Mouse (Mus musculus) C3H10T1/2 (cell line): ENCODE measurements around the gene Olfr99. TPM values are rescaled to one million over a fixed set of nuclear protein-coding genes. Genes with fewer than 3 reads are reported as not detected.

Source experiments
- polyA plus RNA-seq, 2 experiments: library from polyadenylated mRNA; unstranded; fragments of >200 nt; fragmentation: generic; extraction: Trizol; gene quantifications; one replicate each; pipeline ENCODE4 v1.2.1; 2012; ENCODE audit warnings: missing spikeins in 2 of 2

Gene Olfr99
- polyA plus RNA-seq: not detected

DNA sequence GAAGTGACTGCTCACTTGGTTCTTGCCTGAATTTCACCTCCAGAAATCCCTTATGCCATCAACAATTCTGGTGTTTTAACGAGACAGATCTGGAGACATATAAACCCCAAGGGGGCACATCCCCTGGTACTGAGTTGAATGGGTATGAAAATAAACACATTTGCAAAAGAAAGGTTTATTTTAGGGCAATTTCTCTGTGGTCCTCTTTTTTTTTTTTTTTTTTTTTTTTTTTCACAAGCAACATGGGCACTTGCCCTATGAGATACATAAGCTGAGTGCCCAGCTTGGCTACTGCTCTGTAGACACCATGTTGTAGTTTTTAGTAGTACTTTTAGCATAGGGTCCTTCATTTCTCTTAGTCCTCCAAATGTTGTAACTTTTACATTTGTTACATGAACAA is at the start of gene Olfr99:
Olfr99 (minus strand) TSS at position 101 of the 400 bp plus-strand sequence.

DNA sequence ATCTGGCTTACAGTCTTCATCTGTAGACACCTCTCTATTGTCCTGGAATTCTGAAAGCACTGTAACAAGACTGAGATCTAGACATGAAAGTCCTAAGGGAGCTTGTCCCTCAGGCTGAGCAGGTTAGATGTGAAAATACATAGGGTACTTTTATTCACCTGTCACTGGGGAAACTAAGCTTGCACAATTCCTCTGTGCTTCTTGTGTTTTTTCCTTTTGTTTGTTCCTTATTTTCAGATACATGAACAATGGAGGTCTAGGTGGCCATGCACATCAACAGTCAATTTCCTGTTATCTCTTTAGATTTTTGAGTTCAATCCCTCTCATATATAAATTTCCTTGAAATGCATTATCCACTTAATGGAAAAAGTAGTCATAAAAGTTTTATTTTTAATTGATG is 33.7 kb upstream of the Olfr99 start, which contains the start of gene Olfr102:
Olfr102 (minus strand) TSS at position 101 of the 400 bp plus-strand sequence.

DNA sequence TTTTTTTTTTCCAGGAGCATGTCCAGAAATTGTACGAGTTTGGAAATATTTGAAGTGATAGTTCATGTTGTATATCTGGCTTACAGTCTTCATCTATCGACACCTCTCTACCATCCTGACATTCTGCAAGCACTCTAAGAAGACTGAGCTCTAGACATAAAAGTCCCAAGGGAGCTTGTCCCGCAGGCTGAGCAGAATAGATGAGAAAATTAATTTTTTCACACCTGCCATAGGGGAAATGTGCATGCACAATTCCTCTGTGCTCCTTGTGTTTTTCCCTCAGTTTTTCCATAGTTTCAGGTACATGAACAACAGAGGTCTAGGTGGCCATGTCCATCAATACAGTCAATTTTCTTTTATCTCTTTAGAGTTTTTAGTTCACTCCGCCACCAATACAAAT is 21.0 kb upstream of the Olfr99 start, which contains the start of gene Olfr101:
Olfr101 (minus strand) TSS at position 101 of the 400 bp plus-strand sequence.

DNA sequence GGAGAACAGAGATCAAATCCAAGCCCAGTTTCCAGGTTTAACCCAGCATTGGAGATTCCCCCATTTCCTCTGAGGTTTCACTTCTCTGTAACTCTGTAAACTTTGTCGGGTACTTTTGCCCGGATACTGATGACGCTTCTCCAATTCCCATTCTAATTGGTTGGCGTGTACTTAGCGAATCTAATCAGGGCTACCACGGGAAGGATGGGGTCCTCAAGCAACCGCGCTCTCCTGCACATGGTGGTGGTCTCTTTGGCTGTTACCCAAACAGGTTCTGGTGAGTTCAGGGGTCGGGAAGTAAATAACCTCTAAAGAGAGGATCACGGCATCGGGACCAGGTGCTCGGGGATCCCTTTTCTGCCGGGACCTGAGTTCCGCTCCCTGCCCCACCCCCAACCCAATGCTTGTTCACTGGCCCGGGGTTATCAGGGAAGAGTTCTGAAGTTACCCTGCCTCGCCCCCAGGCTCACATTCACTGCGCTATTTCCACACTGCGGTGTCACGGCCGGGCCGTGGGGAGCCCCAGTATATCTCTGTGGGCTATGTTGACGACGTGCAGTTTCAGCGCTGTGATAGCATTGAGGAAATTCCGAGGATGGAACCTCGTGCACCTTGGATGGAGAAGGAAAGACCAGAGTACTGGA is 13.1 kb downstream of the Olfr99 start, which contains the start of gene H2-M3:
H2-M3 (plus strand) TSS at position 163 of the 644 bp plus-strand sequence.

DNA sequence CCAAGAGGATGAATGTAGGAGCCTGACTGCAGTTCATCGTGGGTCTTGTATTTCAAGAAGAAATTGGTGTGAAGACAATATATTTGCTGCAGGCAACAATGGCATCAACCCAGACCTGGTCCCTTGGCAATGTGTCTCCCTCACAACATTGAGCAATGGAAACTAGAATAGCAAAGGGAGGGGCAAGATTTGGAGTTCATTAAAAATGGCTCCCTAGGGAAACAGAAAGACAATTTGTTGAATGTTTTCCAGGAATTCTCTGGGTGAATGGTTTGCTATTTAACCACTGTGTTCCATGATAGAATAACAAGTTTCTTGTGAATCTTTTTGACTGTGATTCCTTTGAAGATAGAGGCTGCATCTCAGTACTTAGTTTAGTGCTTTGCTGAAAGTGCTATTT is 19.6 kb downstream of the Olfr99 start, which contains the start of gene Olfr98:
Olfr98 (minus strand) TSS at position 124 of the 400 bp plus-strand sequence.

DNA sequence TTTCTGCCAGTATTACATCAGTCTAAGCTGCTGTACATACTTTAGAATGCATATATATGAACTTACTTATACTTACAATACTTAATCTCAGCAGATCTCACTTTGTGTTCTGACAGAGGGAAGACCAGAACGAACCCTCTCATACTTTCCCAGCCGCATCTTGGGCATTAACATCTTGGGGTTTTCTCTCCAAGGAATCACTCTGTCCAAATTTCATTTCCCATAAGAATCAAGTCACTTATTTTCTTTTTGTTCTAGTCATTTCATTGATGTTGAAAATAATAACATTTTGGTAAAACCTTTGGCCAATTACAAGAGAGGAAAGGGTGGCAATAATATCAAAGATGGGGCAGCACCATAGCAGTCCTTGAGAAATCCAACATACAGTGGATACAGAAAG is 46.0 kb downstream of the Olfr99 start, which contains the start of gene Olfr97:
Olfr97 (minus strand) TSS at position 101 of the 400 bp plus-strand sequence.

Other genes starting within 250 kb of the Olfr99 start
- gene Gabbr1, start 237.5 kb downstream of the Olfr99 start, polyA plus RNA-seq: 10 to 100 TPM in 1 of 2 experiments, 1 to 10 TPM in 1; 2.5 to 13.3 TPM
- gene Olfr90, start 195.0 kb downstream of the Olfr99 start, polyA plus RNA-seq: not detected
- gene Olfr91, start 185.2 kb downstream of the Olfr99 start, polyA plus RNA-seq: not detected
- gene Olfr92, start 163.4 kb downstream of the Olfr99 start, polyA plus RNA-seq: not detected
- not detected for gene Olfr93, start 122.0 kb downstream of the Olfr99 start, polyA plus RNA-seq
- gene Ubd, start 89.6 kb downstream of the Olfr99 start, polyA plus RNA-seq: under 1 TPM in 1 of 2 experiments, not detected in 1; 0.34 TPM
- not detected for gene Olfr94, start 82.5 kb downstream of the Olfr99 start, polyA plus RNA-seq
- gene Olfr95, start 70.3 kb downstream of the Olfr99 start, polyA plus RNA-seq: not detected
- not detected for gene Olfr96, start 63.3 kb downstream of the Olfr99 start, polyA plus RNA-seq
- gene Olfr97, start 46.1 kb downstream of the Olfr99 start, polyA plus RNA-seq: not detected
- not detected for gene Olfr98, start 19.7 kb downstream of the Olfr99 start, polyA plus RNA-seq
- 1 to 10 TPM in 1 of 2 experiments, under 1 TPM in 1; 0.35 to 4.0 TPM for gene H2-M3, start 13.2 kb downstream of the Olfr99 start, polyA plus RNA-seq
- gene Olfr101, start 20.9 kb upstream of the Olfr99 start, polyA plus RNA-seq: not detected
- gene Olfr102, start 33.6 kb upstream of the Olfr99 start, polyA plus RNA-seq: not detected
- gene Olfr103, start 56.2 kb upstream of the Olfr99 start, polyA plus RNA-seq: not detected
- gene Olfr104-ps, start 76.1 kb upstream of the Olfr99 start, polyA plus RNA-seq: not detected
- not detected for gene Olfr105-ps, start 95.6 kb upstream of the Olfr99 start, polyA plus RNA-seq
- gene Olfr106-ps, start 106.9 kb upstream of the Olfr99 start, polyA plus RNA-seq: not detected
- gene Olfr107, start 115.8 kb upstream of the Olfr99 start, polyA plus RNA-seq: not detected
- not detected for gene Olfr108, start 162.0 kb upstream of the Olfr99 start, polyA plus RNA-seq
- not detected for gene Olfr109, start 175.5 kb upstream of the Olfr99 start, polyA plus RNA-seq
- gene H2-M2, start 200.1 kb upstream of the Olfr99 start, polyA plus RNA-seq: not detected
- gene Olfr110, start 209.0 kb upstream of the Olfr99 start, polyA plus RNA-seq: not detected
- gene Olfr111, start 224.6 kb upstream of the Olfr99 start, polyA plus RNA-seq: not detected